Mouse (Mus musculus) bone marrow, adult 2 months (tissue): ENCODE measurements around the gene Myl9. TPM values are rescaled to one million over a fixed set of nuclear protein-coding genes. Genes with fewer than 3 reads are reported as not detected.
"Not testable (repeated sequence)": the region's sequence is repeated elsewhere in the genome, so short reads cannot be mapped to it uniquely, and the experiment has no call there.

Source experiments
- H3K27ac ChIP-seq: fragments of 200-500 bp; 2 replicates; pipeline ENCODE4 v1.5.1; 2012; ENCODE audit warnings: low read depth, mild to moderate bottlenecking, control low read depth, inconsistent platforms, low read length; ENCODE audit not compliant: control insufficient read depth, poor library complexity, insufficient read depth
- H3K4me1 ChIP-seq: fragments of 200-500 bp; 2 replicates; pipeline ENCODE4 v1.6.1; 2011; ENCODE audit warnings: low read length; ENCODE audit not compliant: control insufficient read depth, insufficient read depth
- H3K4me3 ChIP-seq: fragments of 200-500 bp; replicated peaks from 2 replicates; pipeline ENCODE3; 2011; ENCODE audit warnings: mild to moderate bottlenecking, low read depth, low read length, control low read depth; ENCODE audit not compliant: control insufficient read depth
- CTCF ChIP-seq: fragments of 200-500 bp; IDR thresholded peaks from 2 replicates; pipeline ENCODE4 v1.5.1; 2011; ENCODE audit warnings: low read length, control low read depth; ENCODE audit not compliant: control insufficient read depth, insufficient read depth
- POLR2A ChIP-seq: fragments of 200-500 bp; IDR thresholded peaks from 2 replicates; pipeline ENCODE4 v1.6.1; 2011; ENCODE audit warnings: low read depth, mild to moderate bottlenecking, control low read depth, low read length, borderline replicate concordance; ENCODE audit not compliant: control insufficient read depth
- WGBS: fragments of 180-500 bp; shearing (Covaris S2); methylation state at CpG from one replicate; pipeline ENCODE4 v1.1.7; 2018; 5-methylcytosine and 5-hydroxymethylcytosine counted together
- polyA plus RNA-seq: library from polyadenylated mRNA; stranded (reverse); fragments of >200 nt; gene quantifications from 2 replicates; pipeline ENCODE4 v1.2.4, GENCODE M21; 2011; ENCODE audit warnings: low replicate concordance; ENCODE audit not compliant: missing spikeins, insufficient read depth, insufficient read length

Gene Myl9
- polyA plus RNA-seq, 1 experiment: 110 TPM

DNA sequence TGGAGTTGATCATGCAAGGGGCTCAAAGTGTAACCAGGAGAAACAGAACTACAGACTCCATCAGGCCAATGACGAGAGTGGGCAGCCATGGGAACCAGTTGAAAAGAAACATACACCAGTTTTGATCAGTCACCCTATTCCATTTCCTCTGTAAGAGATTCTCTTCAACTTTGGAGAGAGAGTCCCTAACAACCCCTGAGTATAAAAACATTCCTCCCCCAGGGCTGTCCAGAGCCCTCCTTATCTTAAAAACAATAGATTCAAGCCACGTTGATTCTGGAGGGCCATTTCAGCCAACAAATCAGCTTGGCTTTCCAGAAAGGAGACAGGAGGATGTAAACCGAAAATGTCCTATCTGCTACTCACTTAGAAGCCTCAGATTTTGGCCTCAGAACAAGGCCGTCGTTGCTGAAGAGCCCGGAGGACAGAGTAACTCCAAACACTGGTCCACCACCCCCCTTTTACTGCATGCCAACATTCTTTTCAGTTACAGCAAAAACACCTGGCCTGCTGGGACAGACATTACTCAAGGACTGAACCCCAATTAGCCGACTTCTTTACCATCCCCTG, 8.9 kb downstream of the Myl9 start:
- H3K27ac ChIP-seq: no peak overlapping the region

DNA sequence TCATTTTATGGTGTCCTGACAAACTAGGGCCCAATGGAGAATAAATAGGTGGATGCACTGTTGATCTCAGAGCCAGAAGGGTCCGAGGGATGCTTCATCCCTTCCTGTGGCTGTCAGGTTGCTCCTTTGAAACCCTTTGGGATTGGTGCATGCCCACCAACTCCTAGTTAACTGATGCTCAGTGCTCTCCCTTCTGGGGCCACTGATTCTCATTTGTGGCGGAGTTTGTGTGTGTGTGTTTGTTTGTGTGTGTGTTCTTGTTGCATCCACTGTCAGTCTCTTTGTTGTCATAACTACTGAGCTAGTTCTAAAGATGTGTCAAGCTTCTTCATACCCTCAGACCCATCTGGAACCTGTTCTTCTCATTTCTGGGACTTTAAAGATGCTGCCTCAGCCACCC, 9.7 kb downstream of the Myl9 start:
- 85% methylated on average over 2 of the region's 2 CpGs for WGBS
- Histone ChIP-seq H3K27ac (no peak overlapping the region), H3K4me1 (peaks cover 2% of the 10 kb centered on the region; the same call in 1 of the 2 replicates)

More for the DNA sequence above, 8.9 kb downstream of the Myl9 start:
- H3K4me1 ChIP-seq: peaks cover 2% of the 10 kb centered on the region; the same call in 1 of the 2 replicates
- no peak for TF ChIP-seq CTCF
- no peak for TF ChIP-seq POLR2A
- 65% methylated on average over 7 of the region's 7 CpGs for WGBS
- H3K4me3 ChIP-seq: no peak overlapping the region

DNA sequence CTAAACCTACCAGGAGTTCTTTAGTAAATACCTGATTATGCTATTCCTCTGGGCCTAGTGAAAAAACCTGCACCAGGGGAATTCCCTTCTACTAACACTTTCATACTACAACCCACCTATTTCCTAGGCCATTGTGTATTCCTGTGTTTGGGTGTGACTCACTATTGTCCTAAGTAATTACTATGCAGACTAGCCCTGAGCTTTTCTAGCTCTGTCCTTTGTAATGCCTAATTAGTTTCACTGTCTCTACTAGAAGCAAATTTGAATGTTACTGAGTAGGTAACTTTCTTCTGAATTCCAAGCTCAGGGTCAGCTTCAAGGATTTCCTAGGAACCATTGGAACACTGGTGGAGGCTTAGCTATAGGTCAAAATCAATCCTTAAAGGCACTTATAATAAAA, 11.1 kb downstream of the Myl9 start:
- H3K4me3 ChIP-seq, H3K4me1 ChIP-seq: not testable (repeated sequence)

More for the DNA sequence above, 9.7 kb downstream of the Myl9 start:
- no peak overlapping the region for H3K4me3 ChIP-seq
- no peak for TF ChIP-seq CTCF
- no peak for TF ChIP-seq POLR2A

DNA sequence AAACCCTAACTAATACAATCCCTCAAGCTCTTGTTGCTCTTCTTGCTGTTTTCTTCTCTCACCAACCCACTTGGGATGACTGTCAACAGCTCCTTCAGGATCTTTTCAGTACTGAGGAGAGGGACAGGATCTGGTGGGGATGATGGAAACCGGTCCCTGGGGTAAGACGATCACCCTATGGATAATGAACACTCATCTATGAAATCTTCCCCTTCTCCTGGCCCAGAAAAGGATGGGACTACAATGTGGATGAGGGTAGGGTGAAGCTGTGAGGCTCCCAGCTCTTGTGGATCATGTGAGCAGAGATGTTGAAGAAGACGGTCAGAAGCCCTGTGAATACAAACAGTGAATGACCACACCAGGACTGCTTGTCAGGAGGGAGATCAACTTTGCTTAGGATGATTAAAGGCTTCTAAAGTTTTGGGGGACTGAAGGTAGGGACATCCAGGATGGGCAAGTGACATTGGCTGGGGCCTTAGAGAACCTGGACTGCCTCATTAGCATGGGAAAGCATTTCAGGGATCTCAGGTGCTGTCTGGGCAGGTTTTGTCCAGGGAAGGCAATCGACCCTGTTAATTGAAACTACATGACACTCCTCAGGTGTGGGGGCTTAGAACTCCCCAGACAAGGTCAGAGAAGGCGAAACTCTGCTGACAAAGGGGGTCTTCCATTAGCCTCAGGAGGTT, 12.0 kb downstream of the Myl9 start:
- WGBS: 86% methylated on average over 5 of the region's 5 CpGs
- H3K4me1 ChIP-seq: no peaks in the 10 kb centered on the region
- H3K4me3 ChIP-seq: no peak overlapping the region
- TF ChIP-seq POLR2A (no peak), CTCF (no peak)
- no peak overlapping the region for H3K27ac ChIP-seq

More for the DNA sequence above, 11.1 kb downstream of the Myl9 start:
- H3K27ac ChIP-seq: not testable (repeated sequence)

DNA sequence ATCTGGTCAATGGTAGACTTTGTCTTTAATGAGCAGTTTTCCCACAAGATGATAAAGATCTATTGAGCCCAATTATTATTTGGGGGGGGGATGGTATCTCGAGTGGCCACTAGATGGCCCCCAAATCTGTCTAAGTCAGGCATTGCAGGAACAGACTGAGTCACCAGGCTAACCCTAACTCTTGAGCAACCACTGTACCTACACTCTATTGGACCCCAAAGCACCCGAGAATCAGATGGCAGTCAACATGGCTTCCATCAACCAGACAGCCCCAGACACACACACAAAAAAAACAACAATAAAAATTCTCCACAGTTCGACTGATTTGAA, 12.5 kb downstream of the Myl9 start:
- Histone ChIP-seq H3K4me1 (no peaks in the 10 kb centered on the region), H3K27ac (no peak overlapping the region), H3K4me3 (no peak overlapping the region)
- WGBS: 22% methylated on average over 3 of the region's 3 CpGs
- TF ChIP-seq CTCF (peak; percentile 38; the same call in 1 of the 2 replicates), POLR2A (no peak)

DNA sequence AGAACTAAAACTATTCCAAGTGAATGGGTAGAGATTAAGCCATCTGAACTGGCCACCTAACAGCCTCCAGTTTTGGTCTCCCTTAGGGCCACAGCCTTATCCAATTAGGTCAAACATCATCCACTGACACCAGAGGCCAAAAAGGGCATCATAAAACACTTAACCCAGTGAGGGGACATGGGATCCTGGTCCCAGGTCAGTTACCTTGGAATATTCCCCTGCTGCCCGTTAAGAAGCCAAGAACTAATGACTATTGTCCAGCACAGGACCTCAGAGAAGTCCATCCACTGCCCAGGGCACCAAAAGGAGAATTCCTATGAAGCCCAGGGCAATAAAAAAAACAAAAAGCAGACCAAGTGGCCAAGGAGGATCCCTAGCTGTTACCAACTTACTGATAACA, 13.6 kb downstream of the Myl9 start:
- H3K4me1 ChIP-seq: no peaks in the 10 kb centered on the region
- TF ChIP-seq CTCF (no peak), POLR2A (no peak)
- no peak overlapping the region for H3K27ac ChIP-seq
- H3K4me3 ChIP-seq: no peak overlapping the region
- 65% methylated on average over 1 of the region's 1 CpGs for WGBS

DNA sequence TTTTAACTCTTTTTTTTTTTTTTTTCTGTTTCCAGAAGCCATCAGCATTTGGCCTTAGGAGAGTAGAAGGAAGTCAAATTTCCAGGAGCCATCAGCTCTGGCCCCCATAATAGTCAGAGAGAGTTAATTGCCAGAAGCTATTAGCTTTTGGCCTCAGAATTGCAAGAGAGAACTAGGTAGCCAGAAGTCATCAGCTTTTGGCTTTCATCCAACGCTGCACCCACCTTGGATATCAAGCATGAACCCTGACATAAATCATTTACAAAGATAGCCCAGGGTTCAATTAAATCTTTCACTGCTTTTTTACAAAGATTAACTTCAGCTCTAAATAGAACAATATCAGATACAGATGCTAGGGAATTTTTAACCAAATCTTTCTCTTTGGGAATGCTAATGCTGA, 23.3 kb downstream of the Myl9 start:
- WGBS: 87% methylated on average over 1 of the region's 1 CpGs
- no peak for TF ChIP-seq POLR2A
- TF ChIP-seq CTCF: no peak
- Histone ChIP-seq H3K27ac (no peak overlapping the region), H3K4me1 (no peaks in the 10 kb centered on the region), H3K4me3 (no peak overlapping the region)

DNA sequence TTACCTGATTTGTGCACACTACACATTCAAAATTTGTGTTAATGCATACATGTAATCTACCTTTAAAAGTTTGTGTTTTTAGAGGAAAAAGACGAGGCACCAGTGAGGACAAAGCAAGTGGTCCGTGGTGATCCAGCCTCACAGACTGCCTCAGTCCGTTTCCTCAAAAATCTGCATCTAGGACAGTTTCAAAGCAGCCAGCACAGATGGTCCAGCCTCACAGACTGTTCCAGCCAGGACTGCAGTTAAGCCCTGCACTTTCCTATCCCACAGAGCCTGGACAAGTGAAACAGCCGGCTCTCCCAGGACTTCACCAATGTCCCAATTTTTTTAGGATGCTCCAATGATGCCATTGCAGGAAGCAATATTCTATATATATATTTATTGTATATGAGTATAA, 25.8 kb downstream of the Myl9 start:
- no peak overlapping the region for H3K4me3 ChIP-seq
- WGBS: 73% methylated on average over 4 of the region's 4 CpGs
- TF ChIP-seq CTCF (no peak), POLR2A (no peak)
- no peak overlapping the region for H3K27ac ChIP-seq
- no peaks in the 10 kb centered on the region; the same call in 1 of the 2 replicates for H3K4me1 ChIP-seq

DNA sequence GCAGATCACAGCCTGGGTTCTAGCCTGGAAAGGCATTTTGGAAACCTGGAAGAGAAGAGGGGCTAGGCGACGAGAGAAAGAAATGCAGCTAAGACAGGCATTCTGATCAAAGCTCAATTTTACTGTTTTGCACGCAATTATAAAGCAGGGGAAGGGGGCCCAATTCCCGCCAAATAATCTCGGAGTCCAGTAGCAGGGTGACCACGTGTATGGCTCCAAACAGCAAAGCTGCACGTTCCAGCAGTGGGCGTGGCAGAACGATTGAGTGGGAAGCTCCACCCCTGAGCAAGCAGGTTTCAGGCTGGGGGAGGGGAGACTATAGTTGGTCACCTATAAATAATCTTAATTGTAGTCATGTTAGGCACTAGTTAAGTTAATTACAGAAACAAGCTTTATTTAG, 26.9 kb downstream of the Myl9 start:
- not testable (repeated sequence) for H3K27ac ChIP-seq, H3K4me1 ChIP-seq, H3K4me3 ChIP-seq
- 53% methylated on average over 9 of the region's 9 CpGs for WGBS
